Mouse (Mus musculus) leukemia stem cell, adult 10-12 weeks (primary cell): ENCODE data around the gene Olfr901. TPM values are rescaled to one million over a fixed set of nuclear protein-coding genes. Genes with fewer than 3 reads are reported as not detected.

Experiments used
- polyA plus RNA-seq: library from polyadenylated mRNA; stranded (reverse); fragments of >175 nt; gene quantifications from 2 replicates; pipeline ENCODE4 v1.2.3, GENCODE M21; 2012; ENCODE audit warnings: low replicate concordance

Olfr901 gene
- not detected in 2 replicates for polyA plus RNA-seq

DNA sequence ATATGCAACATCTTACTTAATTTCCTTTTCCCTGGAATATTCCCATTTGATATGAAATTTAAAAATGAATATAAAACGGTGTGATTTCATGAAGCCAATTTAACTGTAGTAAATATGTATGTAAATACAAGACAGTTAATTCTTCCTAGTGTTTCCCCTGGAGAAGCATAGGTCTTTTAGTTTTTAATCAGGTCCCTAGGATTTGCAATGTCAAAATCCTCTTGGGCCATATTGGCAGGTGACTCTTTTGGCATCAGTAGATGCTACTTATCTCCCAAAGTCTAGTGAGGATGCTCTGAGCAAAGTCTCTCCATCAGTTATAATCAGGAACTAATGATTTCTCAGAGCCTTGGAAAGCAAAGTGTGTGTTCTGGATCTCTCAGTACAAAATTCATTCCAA, at the start of gene Olfr901:
Olfr901 (plus strand) TSS at position 301 of the 400 bp plus-strand sequence.

GRCm38 (mm10) chr9:38401398-38401797, 27.9 kb upstream of the Olfr901 start, which contains the start of gene Olfr147:
Gene Olfr147 (plus strand): TSS chr9:38401698.

GRCm38 (mm10) chr9:38447352-38447751, 18.1 kb downstream of the Olfr901 start, which contains the start of gene Olfr902:
Gene Olfr902 (plus strand): TSS chr9:38447652.

DNA sequence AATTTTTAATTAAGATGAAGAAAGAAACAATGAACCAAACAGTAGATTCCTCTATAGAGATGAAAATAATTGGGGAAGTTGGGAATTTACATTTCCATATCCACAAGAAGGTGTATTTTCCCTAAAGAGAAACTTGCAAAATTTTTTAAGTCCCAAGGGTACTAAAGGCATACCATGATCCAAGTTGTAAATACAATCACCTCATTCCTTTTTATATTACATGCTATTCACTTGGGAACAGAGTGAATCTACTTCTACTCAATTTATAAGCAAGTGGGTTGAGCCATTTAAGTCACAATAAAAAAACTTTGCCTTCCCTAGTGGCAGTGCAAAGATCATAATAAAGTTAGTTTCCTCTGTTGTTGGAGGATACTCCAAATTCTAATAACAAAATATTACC, 33.6 kb downstream of the Olfr901 start, which contains the start of gene Olfr904:
Olfr904 (plus strand) TSS at position 301 of the 400 bp plus-strand sequence.

GRCm38 (mm10) chr9:38470807-38471206, 41.6 kb downstream of the Olfr901 start, which contains the start of gene Olfr905:
Gene Olfr905 (plus strand): TSS chr9:38471107.

Other genes with a start within 250 kb of the Olfr901 start
- not detected in 2 replicates for gene Olfr891, start 248.6 kb upstream of the Olfr901 start, polyA plus RNA-seq
- gene Olfr893, start 221.1 kb upstream of the Olfr901 start, polyA plus RNA-seq, result not detected in 2 replicates
- gene Olfr894, start 211.4 kb upstream of the Olfr901 start, polyA plus RNA-seq, result not detected in 2 replicates
- gene Olfr143, start 176.7 kb upstream of the Olfr901 start, polyA plus RNA-seq, result not detected in 2 replicates
- gene Olfr895, start 161.6 kb upstream of the Olfr901 start, polyA plus RNA-seq, result not detected in 2 replicates
- gene Olfr896-ps1, start 138.3 kb upstream of the Olfr901 start, polyA plus RNA-seq, result not detected in 2 replicates
- gene Olfr25, start 100.4 kb upstream of the Olfr901 start, polyA plus RNA-seq, result not detected in 2 replicates
- gene Olfr898, start 81.0 kb upstream of the Olfr901 start, polyA plus RNA-seq, result not detected in 2 replicates
- gene Olfr250, start 62.6 kb upstream of the Olfr901 start, polyA plus RNA-seq, result not detected in 2 replicates
- not detected in 2 replicates for gene Olfr251, start 52.4 kb upstream of the Olfr901 start, polyA plus RNA-seq
- not detected in 2 replicates for gene Olfr147, start 27.8 kb upstream of the Olfr901 start, polyA plus RNA-seq
- gene Olfr902, start 18.2 kb downstream of the Olfr901 start, polyA plus RNA-seq, result not detected in 2 replicates
- not detected in 2 replicates for gene Olfr904, start 33.7 kb downstream of the Olfr901 start, polyA plus RNA-seq
- gene Olfr905, start 41.7 kb downstream of the Olfr901 start, polyA plus RNA-seq, result not detected in 2 replicates
- gene Olfr906, start 57.6 kb downstream of the Olfr901 start, polyA plus RNA-seq, result not detected in 2 replicates
- not detected in 2 replicates for gene Olfr907, start 66.3 kb downstream of the Olfr901 start, polyA plus RNA-seq
- not detected in 2 replicates for gene Olfr911-ps1, start 92.1 kb downstream of the Olfr901 start, polyA plus RNA-seq
- 0.08 TPM in 1 of 2 replicates, not detected in the other for gene Olfr910, start 108.4 kb downstream of the Olfr901 start, polyA plus RNA-seq
- not detected in 2 replicates for gene Olfr912, start 150.7 kb downstream of the Olfr901 start, polyA plus RNA-seq
- not detected in 2 replicates for gene Olfr913, start 163.3 kb downstream of the Olfr901 start, polyA plus RNA-seq
- not detected in 2 replicates for gene Olfr914, start 175.6 kb downstream of the Olfr901 start, polyA plus RNA-seq
- not detected in 2 replicates for gene Olfr916, start 230.4 kb downstream of the Olfr901 start, polyA plus RNA-seq
- not detected in 2 replicates for gene Olfr917, start 236.4 kb downstream of the Olfr901 start, polyA plus RNA-seq
- gene Olfr918, start 245.1 kb downstream of the Olfr901 start, polyA plus RNA-seq, result not detected in 2 replicates